Mouse (Mus musculus) kidney, adult 2 months (tissue): ENCODE data around the gene BC025920.

Experiments used
- CTCF ChIP-seq: fragments of 200-500 bp; conservative IDR thresholded peaks from 2 replicates; pipeline ENCODE4 v1.5.1; 2011; ENCODE audit warnings: low read depth, mild to moderate bottlenecking, control low read depth, low read length, moderate library complexity, mixed read lengths; ENCODE audit not compliant: insufficient read depth, insufficient read length
- POLR2A ChIP-seq: fragments of 200-500 bp; IDR thresholded peaks from one replicate; pipeline ENCODE4 v1.6.1; 2011; ENCODE audit warnings: low read depth, low read length, control low read depth

- TF ChIP-seq POLR2A (no peak), CTCF (no peak)
Observed at GRCm38 (mm10) chr10:81591846-81592245, 14.2 kb upstream of the BC025920 start.
